Mouse (Mus musculus) erythroblast, embryonic 14.5 days (primary cell): ENCODE measurements around the gene Trap1a. TPM values are rescaled to one million over a fixed set of nuclear protein-coding genes. Genes with fewer than 3 reads are reported as not detected.

Source experiments
- H3K27me3 ChIP-seq: 2 replicates; pipeline ENCODE4 v1.6.1; 2012; ENCODE audit warnings: inconsistent platforms; ENCODE audit not compliant: control insufficient read depth
- H3K36me3 ChIP-seq: 2 replicates; pipeline ENCODE4 v1.6.1; 2012; ENCODE audit warnings: mild to moderate bottlenecking, inconsistent platforms; ENCODE audit not compliant: control insufficient read depth
- H3K4me1 ChIP-seq: 2 replicates; pipeline ENCODE4 v1.6.1; 2012; ENCODE audit warnings: inconsistent platforms; ENCODE audit not compliant: control insufficient read depth
- H3K4me3 ChIP-seq: replicated peaks from 2 replicates; pipeline ENCODE3; 2012; ENCODE audit warnings: moderate library complexity, mild to moderate bottlenecking, inconsistent platforms
- H3K9me3 ChIP-seq: 2 replicates; pipeline ENCODE4 v1.6.1; 2012; ENCODE audit warnings: low read length, inconsistent platforms, mixed read lengths; ENCODE audit not compliant: control insufficient read depth
- GATA1 ChIP-seq: IDR thresholded peaks from 2 replicates; pipeline ENCODE4 v1.6.1; 2012; ENCODE audit warnings: low read length, inconsistent platforms, mixed read lengths
- TAL1 ChIP-seq: IDR thresholded peaks from 3 replicates; pipeline ENCODE4 v1.6.1; 2012; ENCODE audit warnings: low read length, inconsistent platforms, mixed read lengths
- polyA plus RNA-seq: library from polyadenylated mRNA; stranded (reverse); fragments of >175 nt; gene quantifications from 2 replicates; pipeline ENCODE4 v1.2.3, GENCODE M21; 2012

The Trap1a gene
- polyA plus RNA-seq, 1 experiment = not detected

DNA sequence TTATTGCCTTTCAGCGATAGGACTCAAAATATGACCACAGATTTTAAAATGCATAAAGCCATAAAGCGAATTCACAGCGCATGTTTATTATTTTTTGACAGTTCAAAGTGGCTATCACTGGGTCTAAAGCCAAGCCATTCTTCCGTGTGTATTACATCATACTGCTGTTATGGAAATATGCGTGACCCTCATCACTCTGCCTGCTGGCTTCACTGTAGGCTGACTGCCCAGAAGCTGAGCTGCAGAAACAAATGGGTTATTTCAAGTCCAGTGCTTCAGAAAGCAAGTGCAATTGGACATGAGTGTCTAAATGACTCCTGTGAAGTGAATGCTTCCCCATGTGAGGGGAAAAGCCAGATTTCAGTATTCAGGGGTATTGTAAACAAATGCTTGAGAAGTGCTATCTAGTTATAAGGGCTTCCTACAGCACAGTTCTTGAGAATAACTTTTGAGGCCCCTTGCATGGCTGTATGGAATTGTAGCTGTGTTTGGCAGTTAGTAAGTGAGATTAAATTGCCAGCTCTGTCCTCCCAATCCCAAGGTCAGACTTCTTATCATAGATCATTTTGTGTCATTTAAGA is 18.8 kb downstream of the Trap1a start:
- no peaks in the 10 kb centered on the region for H3K4me1 ChIP-seq
- TF ChIP-seq TAL1 (no peak), GATA1 (no peak)
- no peak overlapping the region for H3K4me3 ChIP-seq
- H3K9me3 ChIP-seq = no peaks in the 10 kb centered on the region
- H3K27me3 ChIP-seq = no peaks in the 10 kb centered on the region
- no peaks in the 10 kb centered on the region for H3K36me3 ChIP-seq

DNA sequence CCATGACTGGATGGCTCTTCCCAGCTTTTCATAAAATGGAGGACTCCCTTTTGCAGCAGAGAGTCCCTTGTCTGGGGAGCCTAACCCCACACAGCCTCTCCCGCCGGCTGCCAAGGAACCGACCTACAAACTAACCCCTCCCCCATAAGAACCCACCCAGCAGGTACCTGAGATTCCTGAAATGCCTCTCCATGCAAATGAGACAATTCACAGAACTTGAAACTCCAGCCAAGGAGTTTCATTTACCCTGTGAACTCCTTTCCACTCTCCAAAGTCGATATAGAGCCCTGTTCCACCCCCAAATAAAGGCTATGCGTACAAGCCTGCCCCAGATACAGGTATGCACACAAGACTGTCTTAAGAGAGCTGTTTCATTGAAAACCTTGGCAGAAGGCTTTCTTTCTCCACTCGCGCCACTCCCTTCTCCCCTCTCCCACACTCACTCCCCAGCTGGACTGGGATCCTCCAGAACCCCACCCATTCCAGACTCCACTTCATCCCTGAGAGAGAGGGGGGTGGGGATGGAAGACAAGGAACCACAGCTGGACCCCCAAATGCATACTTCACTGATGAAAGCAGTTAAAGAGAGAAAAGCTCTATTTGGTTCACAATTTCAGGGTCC is 24.3 kb downstream of the Trap1a start:
- TF ChIP-seq TAL1 (no peak), GATA1 (no peak)
- no peaks in the 10 kb centered on the region for H3K4me1 ChIP-seq
- H3K4me3 ChIP-seq = no peak overlapping the region
- no peaks in the 10 kb centered on the region for H3K36me3 ChIP-seq
- H3K9me3 ChIP-seq = no peaks in the 10 kb centered on the region
- no peaks in the 10 kb centered on the region for H3K27me3 ChIP-seq

DNA sequence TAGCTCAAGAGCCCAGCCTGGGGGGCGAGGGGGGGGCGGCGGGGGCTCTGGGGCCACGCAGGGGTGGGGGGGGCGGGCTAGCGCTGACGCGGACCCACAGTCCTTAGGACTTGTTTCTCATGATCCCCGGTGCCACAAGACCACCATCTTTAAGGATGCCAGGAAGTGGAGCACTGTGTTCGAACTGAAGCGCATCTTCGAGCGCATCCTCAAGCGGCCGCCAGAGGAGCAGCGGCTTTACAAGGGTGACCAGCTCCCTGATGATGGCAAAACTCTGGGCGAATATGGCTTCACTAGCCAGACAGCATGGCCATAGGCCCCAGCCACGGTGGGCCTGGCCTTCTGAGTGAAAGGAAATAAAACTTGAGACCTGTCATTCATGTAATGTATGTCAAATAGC is 24.9 kb downstream of the Trap1a start:
- Histone ChIP-seq H3K27me3 (no peaks in the 10 kb centered on the region), H3K4me3 (no peak overlapping the region), H3K36me3 (no peaks in the 10 kb centered on the region), H3K4me1 (no peaks in the 10 kb centered on the region), H3K9me3 (no peaks in the 10 kb centered on the region)
- TF ChIP-seq GATA1 (no peak), TAL1 (no peak)

DNA sequence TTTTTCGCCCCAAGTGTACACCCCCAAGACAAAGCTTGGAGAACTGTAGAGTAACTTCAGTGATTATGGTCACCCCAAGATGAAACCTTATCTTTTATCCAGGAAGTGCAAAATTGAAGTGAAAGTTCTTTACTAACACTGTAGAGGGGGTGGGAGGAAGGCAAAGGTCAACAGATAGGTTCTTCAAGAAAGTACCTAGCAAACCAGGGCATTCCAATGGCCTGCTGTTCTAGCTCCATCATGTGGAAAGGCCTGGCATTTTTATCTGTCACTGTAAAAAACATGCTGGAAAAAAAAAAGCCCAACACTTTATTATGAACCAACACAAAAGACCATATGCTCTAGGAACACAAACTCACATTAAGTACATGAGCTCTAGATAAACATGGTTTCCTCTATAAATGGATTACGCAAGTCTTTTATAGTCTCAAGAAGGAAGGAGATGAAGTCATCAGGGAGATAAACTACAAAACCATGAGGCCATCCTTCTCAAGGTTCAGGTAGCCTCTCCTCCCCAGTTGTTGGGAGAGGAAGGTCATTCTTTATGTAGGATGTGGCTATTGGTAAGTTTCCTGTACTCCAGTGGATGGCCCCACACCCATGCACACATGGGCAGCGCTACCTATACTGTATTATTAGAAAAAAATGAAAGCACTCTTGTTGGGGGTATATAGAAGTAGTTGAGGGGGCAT is 33.5 kb downstream of the Trap1a start:
- Histone ChIP-seq H3K9me3 (no peaks in the 10 kb centered on the region), H3K4me1 (no peaks in the 10 kb centered on the region), H3K4me3 (no peak overlapping the region), H3K36me3 (no peaks in the 10 kb centered on the region), H3K27me3 (no peaks in the 10 kb centered on the region)
- TF ChIP-seq GATA1 (no peak), TAL1 (no peak)

DNA sequence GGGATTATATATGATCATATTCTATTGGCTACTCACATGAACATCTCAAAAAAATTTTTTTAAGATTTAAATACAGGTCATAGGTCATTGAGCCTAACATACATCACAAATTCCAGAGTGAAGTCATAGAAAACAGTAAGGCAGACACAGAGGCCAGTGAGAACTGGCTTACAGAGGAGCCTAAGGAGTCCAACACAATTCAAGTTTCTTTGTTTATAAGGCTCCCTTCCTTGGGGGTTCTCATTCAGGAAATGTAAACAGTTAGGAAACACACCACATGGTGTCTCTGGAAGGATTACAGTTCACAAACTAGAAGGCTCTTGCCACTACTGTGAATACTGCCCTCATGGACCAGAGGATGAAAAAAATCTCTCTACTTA is 34.0 kb downstream of the Trap1a start:
- TF ChIP-seq TAL1 = no peak
- no peak for TF ChIP-seq GATA1

DNA sequence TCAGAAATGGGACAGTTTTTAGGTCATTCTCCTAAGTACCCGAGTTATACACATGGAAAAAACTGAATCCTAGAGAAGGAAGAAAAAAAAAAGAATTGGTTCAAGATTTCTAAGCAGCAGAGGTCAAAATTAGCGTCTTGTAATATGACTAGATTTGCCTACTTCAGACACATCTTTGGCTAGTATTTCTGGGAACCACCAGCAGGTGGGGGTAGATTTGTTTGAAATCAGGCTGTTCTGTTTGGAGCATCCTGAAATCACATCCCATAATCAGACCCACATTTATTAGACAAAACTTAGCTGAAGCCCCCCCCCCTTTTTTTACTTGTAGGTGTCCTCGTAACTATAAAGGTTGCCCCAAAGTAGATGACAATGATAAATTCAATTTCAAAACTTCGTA is 35.6 kb downstream of the Trap1a start:
- no peaks in the 10 kb centered on the region for H3K36me3 ChIP-seq
- no peaks in the 10 kb centered on the region for H3K9me3 ChIP-seq
- H3K4me3 ChIP-seq = no peak overlapping the region
- H3K4me1 ChIP-seq = no peaks in the 10 kb centered on the region
- no peaks in the 10 kb centered on the region for H3K27me3 ChIP-seq
- no peak for TF ChIP-seq TAL1

More for the DNA sequence above, 34.0 kb downstream of the Trap1a start:
- Histone ChIP-seq H3K4me1 (no peaks in the 10 kb centered on the region), H3K36me3 (no peaks in the 10 kb centered on the region), H3K9me3 (no peaks in the 10 kb centered on the region), H3K27me3 (no peaks in the 10 kb centered on the region), H3K4me3 (no peak overlapping the region)

DNA sequence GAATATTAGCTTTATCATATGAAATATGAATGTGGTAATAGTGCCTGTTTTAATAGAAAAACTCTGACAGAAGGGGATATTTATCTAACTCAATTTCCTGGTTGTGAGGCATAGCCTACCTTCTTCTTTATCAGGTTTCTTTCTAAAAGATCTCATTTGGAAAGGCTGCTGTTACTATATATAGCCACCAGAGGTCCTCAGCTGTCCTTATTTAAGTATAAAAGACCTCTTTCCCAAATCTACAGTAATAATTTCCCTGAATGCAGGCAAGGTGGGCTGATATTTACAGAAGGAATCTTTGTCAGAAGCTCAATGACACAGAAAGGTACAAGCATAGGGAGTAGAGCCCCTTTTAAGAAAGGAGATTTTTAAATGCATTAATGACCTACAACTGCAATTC is 39.2 kb downstream of the Trap1a start:
- no peak overlapping the region for H3K4me3 ChIP-seq
- no peaks in the 10 kb centered on the region for H3K4me1 ChIP-seq
- TF ChIP-seq GATA1 = no peak
- TF ChIP-seq TAL1 = no peak
- H3K9me3 ChIP-seq = no peaks in the 10 kb centered on the region
- no peaks in the 10 kb centered on the region for H3K36me3 ChIP-seq
- no peaks in the 10 kb centered on the region for H3K27me3 ChIP-seq

Other genes with a start within 250 kb of the Trap1a start
- not detected in 2 replicates for gene Serpina7, start 248.4 kb upstream of the Trap1a start, polyA plus RNA-seq
- not detected in 2 replicates for gene 4930513O06Rik, start 247.4 kb upstream of the Trap1a start, polyA plus RNA-seq
- gene 4933428M09Rik, start 154.5 kb upstream of the Trap1a start, polyA plus RNA-seq = not detected in 2 replicates
- not detected in 2 replicates for gene Mum1l1, start 123.6 kb upstream of the Trap1a start, polyA plus RNA-seq
- not detected in 2 replicates for gene D330045A20Rik, start 146.7 kb downstream of the Trap1a start, polyA plus RNA-seq
- gene Rnf128, start 229.6 kb downstream of the Trap1a start, polyA plus RNA-seq = 0.03 and 0.06 TPM in 2 replicates